Mouse (Mus musculus): ENCODE results near the gene Klhl41. TPM values are rescaled to one million over a fixed set of nuclear protein-coding genes. Genes with fewer than 3 reads are reported as not detected.

Gene Klhl41
- polyA plus RNA-seq (2014; fragmentation: Illumina TruSeq; extraction: RNeasy Lipid Tissue Mini Kit (QIAGEN cat#74804); ENCODE audit: low read depth, low replicate concordance): not detected

GRCm38 (mm10) chr2:69669853-69670252 lies at the start of gene Klhl41:
Gene Klhl41, plus strand, starts transcription at chr2:69670120.

GRCm38 (mm10) chr2:69646726-69647490 lies 23.0 kb upstream of the Klhl41 start, which contains the start of gene Bbs5:
Gene Bbs5, plus strand, starts transcription at chr2:69647171.

GRCm38 (mm10) chr2:69712981-69713625 lies 43.2 kb downstream of the Klhl41 start, which contains the start of gene Fastkd1:
Gene Fastkd1, minus strand, starts transcription at chr2:69713516.

GRCm38 (mm10) chr2:69722273-69722649 lies 52.3 kb downstream of the Klhl41 start, which contains the start of gene Ppig:
Gene Ppig, plus strand, starts transcription at chr2:69722545.

Other genes with a start within 250 kb of the Klhl41 start
- 0.06 TPM for gene Lrp2, start 84.1 kb upstream of the Klhl41 start, polyA plus RNA-seq (2014; fragmentation: Illumina TruSeq; extraction: RNeasy Lipid Tissue Mini Kit (QIAGEN cat#74804); ENCODE audit: low read depth, low replicate concordance)
- gene Bbs5, start 22.9 kb upstream of the Klhl41 start, polyA plus RNA-seq (2014; fragmentation: Illumina TruSeq; extraction: RNeasy Lipid Tissue Mini Kit (QIAGEN cat#74804); ENCODE audit: low read depth, low replicate concordance): 27.0 TPM
- gene Fastkd1, start 43.4 kb downstream of the Klhl41 start, polyA plus RNA-seq (2014; fragmentation: Illumina TruSeq; extraction: RNeasy Lipid Tissue Mini Kit (QIAGEN cat#74804); ENCODE audit: low read depth, low replicate concordance): 62.6 TPM
- gene Ppig, start 52.4 kb downstream of the Klhl41 start, polyA plus RNA-seq (2014; fragmentation: Illumina TruSeq; extraction: RNeasy Lipid Tissue Mini Kit (QIAGEN cat#74804); ENCODE audit: low read depth, low replicate concordance): 342 TPM
- 5.3 TPM for gene Ccdc173, start 119.5 kb downstream of the Klhl41 start, polyA plus RNA-seq (2014; fragmentation: Illumina TruSeq; extraction: RNeasy Lipid Tissue Mini Kit (QIAGEN cat#74804); ENCODE audit: low read depth, low replicate concordance)
- gene Phospho2, start 119.5 kb downstream of the Klhl41 start, polyA plus RNA-seq (2014; fragmentation: Illumina TruSeq; extraction: RNeasy Lipid Tissue Mini Kit (QIAGEN cat#74804); ENCODE audit: low read depth, low replicate concordance): 71.4 TPM
- gene Klhl23, start 151.8 kb downstream of the Klhl41 start, polyA plus RNA-seq (2014; fragmentation: Illumina TruSeq; extraction: RNeasy Lipid Tissue Mini Kit (QIAGEN cat#74804); ENCODE audit: low read depth, low replicate concordance): 54.8 TPM
- 720 TPM for gene Ssb, start 191.4 kb downstream of the Klhl41 start, polyA plus RNA-seq (2014; fragmentation: Illumina TruSeq; extraction: RNeasy Lipid Tissue Mini Kit (QIAGEN cat#74804); ENCODE audit: low read depth, low replicate concordance)
- 69.0 TPM for gene Mettl5, start 215.5 kb downstream of the Klhl41 start, polyA plus RNA-seq (2014; fragmentation: Illumina TruSeq; extraction: RNeasy Lipid Tissue Mini Kit (QIAGEN cat#74804); ENCODE audit: low read depth, low replicate concordance)
- 107 TPM for gene Ubr3, start 227.1 kb downstream of the Klhl41 start, polyA plus RNA-seq (2014; fragmentation: Illumina TruSeq; extraction: RNeasy Lipid Tissue Mini Kit (QIAGEN cat#74804); ENCODE audit: low read depth, low replicate concordance)

Measured in sigmoid colon, adult 10 weeks (tissue).